Mouse (Mus musculus): ENCODE measurements around the gene Efna1. TPM values are rescaled to one million over a fixed set of nuclear protein-coding genes. Genes with fewer than 3 reads are reported as not detected.

The Efna1 gene
- polyA plus RNA-seq, 1 experiment, result 54.1 TPM

- TF ChIP-seq POLR2A (IDR thresholded peaks at IDR 0.05; ENCODE audit: low read depth, low read length) (no peak), CTCF (conservative IDR thresholded peaks at IDR 0.05; ENCODE audit: insufficient read depth, insufficient read length, low read depth, low read length) (no peak)
- H3K4me3 ChIP-seq (ENCODE audit: insufficient read depth, low read depth, low read length), result no peak overlapping the region
- peaks cover 22% of the 10 kb centered on the region; the same call in 1 of the 2 replicates for H3K4me1 ChIP-seq (ENCODE audit: control insufficient read depth, insufficient read depth, low read length)
- H3K36me3 ChIP-seq (ENCODE audit: control insufficient read depth, insufficient read depth, low read length), result peaks cover 5% of the 10 kb centered on the region; the same call in 1 of the 2 replicates
- H3K27ac ChIP-seq (ENCODE audit: insufficient read depth, low read depth, low read length), result no peak overlapping the region
- H3K27me3 ChIP-seq (replicated peaks; ENCODE audit: control insufficient read depth, insufficient read depth, low read length), result no peaks in the 10 kb centered on the region
- 83% methylated on average over 8 of the region's 8 CpGs for WGBS
- no peak for DNase-seq
These were observed 12.0 kb downstream of the Efna1 start for GRCm38 (mm10) chr3:89268916-89269315.

GRCm38 (mm10) chr3:89266439-89266893 is 14.5 kb downstream of the Efna1 start:
- H3K27ac ChIP-seq (ENCODE audit: insufficient read depth, low read depth, low read length), result peak overlapping the region; percentile 37
- no peaks in the 10 kb centered on the region for H3K27me3 ChIP-seq (replicated peaks; ENCODE audit: control insufficient read depth, insufficient read depth, low read length)
- H3K4me3 ChIP-seq (ENCODE audit: insufficient read depth, low read depth, low read length), result peak overlapping the region; percentile 71
- H3K4me1 ChIP-seq (ENCODE audit: control insufficient read depth, insufficient read depth, low read length), result peaks cover 22% of the 10 kb centered on the region; the same call in 1 of the 2 replicates
- DNase-seq, result peak; percentile 90
- H3K36me3 ChIP-seq (ENCODE audit: control insufficient read depth, insufficient read depth, low read length), result no peaks in the 10 kb centered on the region
- WGBS, result under 1% methylated on average over 20 of the region's 20 CpGs
- TF ChIP-seq CTCF (conservative IDR thresholded peaks at IDR 0.05; ENCODE audit: insufficient read depth, insufficient read length, low read depth, low read length) (no peak), POLR2A (IDR thresholded peaks at IDR 0.05; ENCODE audit: low read depth, low read length) (peak; percentile 31)

DNA sequence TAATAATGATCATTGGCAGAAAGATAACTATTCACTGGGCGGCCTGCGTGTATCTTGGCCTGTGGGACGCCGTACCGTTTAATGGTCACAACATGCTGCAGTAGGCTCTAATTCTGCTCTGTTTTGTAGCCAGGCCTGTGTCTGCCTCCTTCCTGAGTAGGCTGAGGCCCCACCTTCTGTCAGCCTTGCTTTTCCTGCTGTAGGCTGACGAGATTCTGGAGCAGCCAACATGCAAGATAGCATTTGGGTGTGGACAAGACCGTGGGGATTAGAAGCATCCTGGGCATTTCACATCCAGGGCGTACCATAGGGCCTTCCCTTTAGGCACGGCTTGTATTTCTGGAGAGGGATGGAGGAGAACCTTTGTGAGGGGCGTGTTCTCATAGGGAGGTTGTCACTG is 18.5 kb downstream of the Efna1 start:
- peak; percentile 72 for DNase-seq
- no peaks in the 10 kb centered on the region for H3K27me3 ChIP-seq (replicated peaks; ENCODE audit: control insufficient read depth, insufficient read depth, low read length)
- WGBS, result 73% methylated on average over 10 of the region's 10 CpGs
- H3K27ac ChIP-seq (ENCODE audit: insufficient read depth, low read depth, low read length), result peak overlapping the region; percentile 53
- H3K4me3 ChIP-seq (ENCODE audit: insufficient read depth, low read depth, low read length), result no peak overlapping the region
- H3K4me1 ChIP-seq (ENCODE audit: control insufficient read depth, insufficient read depth, low read length), result peaks cover 5% of the 10 kb centered on the region; the same call in 1 of the 2 replicates
- no peak for TF ChIP-seq POLR2A (IDR thresholded peaks at IDR 0.05; ENCODE audit: low read depth, low read length)
- TF ChIP-seq CTCF (conservative IDR thresholded peaks at IDR 0.05; ENCODE audit: insufficient read depth, insufficient read length, low read depth, low read length), result no peak
- no peaks in the 10 kb centered on the region for H3K36me3 ChIP-seq (ENCODE audit: control insufficient read depth, insufficient read depth, low read length)

DNA sequence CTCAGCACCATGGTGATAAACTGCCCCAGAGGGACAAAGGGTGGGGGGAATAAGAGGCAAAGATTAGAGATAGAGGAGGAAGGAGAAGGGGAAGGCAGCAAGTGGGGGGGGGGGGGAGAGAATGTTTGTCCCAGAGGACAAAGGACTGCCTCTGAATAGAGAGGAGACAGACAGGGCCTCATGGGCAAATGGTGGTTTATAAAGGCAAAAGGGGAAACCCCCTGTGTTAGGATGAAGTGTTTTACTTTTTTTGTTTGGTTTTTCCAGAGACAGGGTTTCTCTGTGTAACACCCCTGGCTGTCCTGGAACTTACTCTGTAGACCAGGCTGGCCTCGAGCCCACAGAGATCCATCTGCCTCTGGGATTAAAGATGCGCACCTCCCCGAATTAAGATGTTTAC is 20.7 kb downstream of the Efna1 start:
- Histone ChIP-seq H3K27ac (ENCODE audit: insufficient read depth, low read depth, low read length) (no peak overlapping the region), H3K36me3 (ENCODE audit: control insufficient read depth, insufficient read depth, low read length) (no peaks in the 10 kb centered on the region), H3K4me1 (ENCODE audit: control insufficient read depth, insufficient read depth, low read length) (no peaks in the 10 kb centered on the region), H3K27me3 (replicated peaks; ENCODE audit: control insufficient read depth, insufficient read depth, low read length) (no peaks in the 10 kb centered on the region), H3K4me3 (ENCODE audit: insufficient read depth, low read depth, low read length) (no peak overlapping the region)
- no peak for DNase-seq
- no peak for TF ChIP-seq CTCF (conservative IDR thresholded peaks at IDR 0.05; ENCODE audit: insufficient read depth, insufficient read length, low read depth, low read length)
- no peak for TF ChIP-seq POLR2A (IDR thresholded peaks at IDR 0.05; ENCODE audit: low read depth, low read length)
- 86% methylated on average over 3 of the region's 3 CpGs for WGBS

GRCm38 (mm10) chr3:89259076-89259475 is 21.9 kb downstream of the Efna1 start, which contains the start of gene Dpm3:
TSS of gene Dpm3 (plus strand) at chr3:89259358.
- Histone ChIP-seq H3K27ac (ENCODE audit: insufficient read depth, low read depth, low read length) (no peak within 1 kb of the TSS), H3K36me3 (ENCODE audit: control insufficient read depth, insufficient read depth, low read length) (no peaks in the 10 kb centered on the region), H3K4me1 (ENCODE audit: control insufficient read depth, insufficient read depth, low read length) (no peaks in the 10 kb centered on the region), H3K4me3 (ENCODE audit: insufficient read depth, low read depth, low read length) (no peak within 1 kb of the TSS), H3K27me3 (replicated peaks; ENCODE audit: control insufficient read depth, insufficient read depth, low read length) (no peaks in the 10 kb centered on the region)
- TF ChIP-seq CTCF (conservative IDR thresholded peaks at IDR 0.05; ENCODE audit: insufficient read depth, insufficient read length, low read depth, low read length) (no peak), POLR2A (IDR thresholded peaks at IDR 0.05; ENCODE audit: low read depth, low read length) (no peak)
- no peak for DNase-seq
- 44% methylated on average over 7 of the region's 7 CpGs for WGBS

GRCm38 (mm10) chr3:89256177-89256576 is 24.8 kb downstream of the Efna1 start:
- Histone ChIP-seq H3K27ac (ENCODE audit: insufficient read depth, low read depth, low read length) (0 out of 2 replicates have a peak overlapping the region, but pooled peaks have one; percentile 49), H3K27me3 (replicated peaks; ENCODE audit: control insufficient read depth, insufficient read depth, low read length) (no peaks in the 10 kb centered on the region), H3K4me1 (ENCODE audit: control insufficient read depth, insufficient read depth, low read length) (no peaks in the 10 kb centered on the region), H3K36me3 (ENCODE audit: control insufficient read depth, insufficient read depth, low read length) (no peaks in the 10 kb centered on the region), H3K4me3 (ENCODE audit: insufficient read depth, low read depth, low read length) (no peak overlapping the region)
- DNase-seq, result no peak
- no peak for TF ChIP-seq CTCF (conservative IDR thresholded peaks at IDR 0.05; ENCODE audit: insufficient read depth, insufficient read length, low read depth, low read length)
- TF ChIP-seq POLR2A (IDR thresholded peaks at IDR 0.05; ENCODE audit: low read depth, low read length), result no peak
- WGBS, result 74% methylated on average over 5 of the region's 5 CpGs

DNA sequence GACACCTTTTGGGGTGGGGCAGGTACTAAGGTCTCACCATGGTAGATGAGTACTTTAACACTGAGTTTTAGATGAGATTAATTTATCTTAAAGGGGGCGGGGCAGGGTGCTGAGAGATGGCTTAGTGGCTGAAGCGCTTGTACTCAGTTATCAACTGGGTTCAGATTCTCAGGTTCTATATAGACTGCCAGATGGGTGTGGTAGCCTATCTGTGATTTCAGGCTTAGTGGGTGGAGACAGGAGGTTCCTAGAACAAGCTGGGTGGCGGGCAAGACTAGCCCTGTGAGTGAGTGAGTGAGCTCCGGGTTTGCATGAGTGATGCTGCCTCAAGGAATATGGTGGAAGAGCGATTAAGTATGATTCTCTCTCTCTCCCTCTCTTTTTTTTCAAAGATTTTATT is 25.9 kb downstream of the Efna1 start:
- no peak for DNase-seq

More for the DNA sequence above, 25.9 kb downstream of the Efna1 start:
- WGBS, result 95% methylated on average over 5 of the region's 5 CpGs
- peaks cover 6% of the 10 kb centered on the region; the same call in 1 of the 2 replicates for H3K4me1 ChIP-seq (ENCODE audit: control insufficient read depth, insufficient read depth, low read length)
- no peaks in the 10 kb centered on the region for H3K36me3 ChIP-seq (ENCODE audit: control insufficient read depth, insufficient read depth, low read length)
- H3K27ac ChIP-seq (ENCODE audit: insufficient read depth, low read depth, low read length), result no peak overlapping the region
- no peaks in the 10 kb centered on the region for H3K27me3 ChIP-seq (replicated peaks; ENCODE audit: control insufficient read depth, insufficient read depth, low read length)
- H3K4me3 ChIP-seq (ENCODE audit: insufficient read depth, low read depth, low read length), result no peak overlapping the region
- TF ChIP-seq POLR2A (IDR thresholded peaks at IDR 0.05; ENCODE audit: low read depth, low read length) (no peak), CTCF (conservative IDR thresholded peaks at IDR 0.05; ENCODE audit: insufficient read depth, insufficient read length, low read depth, low read length) (no peak)
